Mouse (Mus musculus) heart, postnatal 0 days (tissue): ENCODE results near the gene Arhgap29.

Source experiments
- CTCF ChIP-seq: IDR thresholded peaks from 2 replicates; pipeline ENCODE4 v1.5.1; 2016; ENCODE audit warnings: antibody characterized with exemption, control low read depth, low read depth
- EP300 ChIP-seq: IDR thresholded peaks from 2 replicates; pipeline ENCODE4 v1.6.1; 2016; ENCODE audit warnings: antibody characterized with exemption, low read depth

- TF ChIP-seq CTCF, result no peak
- TF ChIP-seq EP300, result no peak
Observed at GRCm38 (mm10) chr3:121973761-121974160, 21.4 kb downstream of the Arhgap29 start.
